Mouse (Mus musculus): Measurements from ENCODE around the gene Aars. TPM values are rescaled to one million over a fixed set of nuclear protein-coding genes. Genes with fewer than 3 reads are reported as not detected.

The Aars gene
- polyA plus RNA-seq, 1 experiment = 28.7 TPM

- WGBS = 36% methylated on average over 4 of the region's 4 CpGs
- no peaks in the 10 kb centered on the region for H3K4me1 ChIP-seq (ENCODE audit: control insufficient read depth, insufficient read depth, low read length)
Observed at GRCm38 (mm10) chr8:111029589-111029988, 3.4 kb upstream of the Aars start.

DNA sequence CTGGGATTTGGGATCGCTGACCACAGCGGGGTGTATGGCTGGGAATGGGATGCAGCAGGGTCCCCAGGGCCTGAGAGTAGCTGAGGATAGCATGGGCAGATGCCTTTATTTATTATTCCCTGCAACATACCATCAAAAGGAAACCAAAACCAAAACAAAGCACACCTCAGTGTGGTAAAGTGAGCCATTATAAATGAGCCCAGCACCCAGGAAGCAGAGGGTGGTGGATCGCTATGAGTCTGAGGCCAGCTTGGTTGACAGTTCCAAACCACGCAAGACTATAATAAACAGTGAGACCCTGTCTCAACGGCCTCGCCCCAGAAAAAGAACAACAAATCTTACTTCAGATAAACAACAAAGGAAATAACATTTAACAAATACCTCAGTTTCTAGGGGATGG lies 2.9 kb upstream of the Aars start:
- TF ChIP-seq CTCF (IDR thresholded peaks at IDR 0.05; ENCODE audit: insufficient read depth, low read length) (no peak), POLR2A (IDR thresholded peaks at IDR 0.05; ENCODE audit: borderline replicate concordance, extremely low read depth, low read depth, low read length) (no peak)
- no peak for DNase-seq
- Histone ChIP-seq H3K4me3 (replicated peaks; ENCODE audit: extremely low read depth, low read depth, low read length) (no peak overlapping the region), H3K4me1 (ENCODE audit: control insufficient read depth, insufficient read depth, low read length) (no peaks in the 10 kb centered on the region)
- 61% methylated on average over 6 of the region's 6 CpGs for WGBS

More at GRCm38 (mm10) chr8:111029589-111029988, 3.4 kb upstream of the Aars start:
- TF ChIP-seq CTCF (IDR thresholded peaks at IDR 0.05; ENCODE audit: insufficient read depth, low read length) (no peak), POLR2A (IDR thresholded peaks at IDR 0.05; ENCODE audit: borderline replicate concordance, extremely low read depth, low read depth, low read length) (no peak)
- DNase-seq = no peak
- no peak overlapping the region for H3K4me3 ChIP-seq (replicated peaks; ENCODE audit: extremely low read depth, low read depth, low read length)

DNA sequence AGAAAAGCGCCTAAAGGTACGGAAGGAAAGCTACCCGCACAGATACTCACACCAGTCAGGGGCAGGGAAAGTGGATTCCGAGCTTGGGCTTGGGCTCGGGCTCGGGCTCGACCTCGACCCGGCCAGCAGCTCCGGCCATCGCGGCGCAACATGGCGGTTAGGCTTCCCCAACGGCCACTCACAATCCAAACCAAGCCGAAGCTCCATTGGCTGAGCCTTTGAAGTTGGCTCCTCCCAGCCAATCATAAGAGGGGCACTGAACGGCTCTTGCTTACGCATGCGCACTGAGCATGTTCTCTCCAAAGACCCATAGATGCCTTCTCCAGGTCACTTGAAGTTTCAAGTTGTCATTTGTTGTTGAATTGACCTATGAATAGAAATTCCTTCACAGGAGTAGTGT lies 1.4 kb upstream of the Aars start, which contains the start of gene Ddx19b:
TSS of gene Ddx19b (minus strand) at position 180 of the 400 bp plus-strand sequence.
- peaks cover 3% of the 10 kb centered on the region; the same call in 1 of the 2 replicates for H3K4me1 ChIP-seq (ENCODE audit: control insufficient read depth, insufficient read depth, low read length)
- no peak for DNase-seq
- 93% methylated on average over 19 of the region's 19 CpGs for WGBS
- no peak within 1 kb of the TSS for H3K4me3 ChIP-seq (replicated peaks; ENCODE audit: extremely low read depth, low read depth, low read length)
- TF ChIP-seq CTCF (IDR thresholded peaks at IDR 0.05; ENCODE audit: insufficient read depth, low read length) (no peak), POLR2A (IDR thresholded peaks at IDR 0.05; ENCODE audit: borderline replicate concordance, extremely low read depth, low read depth, low read length) (no peak)

DNA sequence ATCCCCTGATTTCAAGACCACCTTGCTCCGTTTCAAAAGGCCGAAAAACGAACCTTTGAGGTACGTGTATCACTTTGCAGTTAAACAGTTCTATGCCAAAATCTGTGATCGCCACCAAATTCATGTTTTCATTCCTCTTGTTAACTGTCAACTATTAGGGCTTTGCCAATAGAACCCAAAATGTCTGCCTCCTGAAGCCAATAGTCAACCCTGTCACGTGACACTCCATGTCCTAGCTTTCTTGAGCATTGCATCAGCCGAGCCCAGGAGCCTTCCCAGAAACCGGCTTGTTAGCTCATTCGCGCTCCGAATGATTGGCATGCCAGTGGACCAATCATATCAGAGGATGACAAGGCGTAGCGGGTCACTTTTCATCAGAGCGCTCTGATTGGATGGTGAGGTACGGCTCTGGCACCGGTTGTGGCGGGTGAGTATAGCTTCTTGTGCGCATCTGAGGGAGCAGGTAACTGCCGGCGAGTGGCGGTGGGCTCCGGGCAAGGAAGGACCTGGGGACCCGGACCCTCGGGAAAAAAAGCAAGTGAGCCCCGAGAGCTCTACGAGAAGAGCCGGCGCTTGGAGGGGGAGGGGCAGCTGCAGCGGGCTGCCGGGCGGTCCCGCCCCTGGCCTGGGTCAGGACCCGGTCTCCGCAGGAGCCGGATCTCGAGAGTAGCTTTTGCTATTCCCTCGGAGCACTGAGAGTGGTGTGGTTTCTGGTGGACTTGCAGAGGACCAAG lies 705 bp downstream of the Aars start:
- peak overlapping the region; percentile 90 for H3K4me3 ChIP-seq (replicated peaks; ENCODE audit: extremely low read depth, low read depth, low read length)
- TF ChIP-seq POLR2A (IDR thresholded peaks at IDR 0.05; ENCODE audit: borderline replicate concordance, extremely low read depth, low read depth, low read length) = peak; percentile 67; the same call in 1 of the 2 replicates
- no peak for TF ChIP-seq CTCF (IDR thresholded peaks at IDR 0.05; ENCODE audit: insufficient read depth, low read length)
- peak; percentile 93 for DNase-seq
- H3K4me1 ChIP-seq (ENCODE audit: control insufficient read depth, insufficient read depth, low read length) = peaks cover 3% of the 10 kb centered on the region; the same call in 1 of the 2 replicates
- 7% methylated on average over 37 of the region's 37 CpGs for WGBS

- Histone ChIP-seq H3K4me3 (replicated peaks; ENCODE audit: extremely low read depth, low read depth, low read length) (peak overlapping the region; percentile 90), H3K4me1 (ENCODE audit: control insufficient read depth, insufficient read depth, low read length) (peaks cover 3% of the 10 kb centered on the region; the same call in 1 of the 2 replicates)
- no peak for DNase-seq
- TF ChIP-seq POLR2A (IDR thresholded peaks at IDR 0.05; ENCODE audit: borderline replicate concordance, extremely low read depth, low read depth, low read length) (no peak), CTCF (IDR thresholded peaks at IDR 0.05; ENCODE audit: insufficient read depth, low read length) (no peak)
- 15% methylated on average over 12 of the region's 12 CpGs for WGBS
Observed at GRCm38 (mm10) chr8:111034276-111034675, 1.3 kb downstream of the Aars start.

GRCm38 (mm10) chr8:111036591-111036990 lies 3.6 kb downstream of the Aars start:
- no peak for DNase-seq
- WGBS = 88% methylated on average over 15 of the region's 15 CpGs
- TF ChIP-seq POLR2A (IDR thresholded peaks at IDR 0.05; ENCODE audit: borderline replicate concordance, extremely low read depth, low read depth, low read length) (no peak), CTCF (IDR thresholded peaks at IDR 0.05; ENCODE audit: insufficient read depth, low read length) (no peak)
- Histone ChIP-seq H3K4me3 (replicated peaks; ENCODE audit: extremely low read depth, low read depth, low read length) (no peak overlapping the region), H3K4me1 (ENCODE audit: control insufficient read depth, insufficient read depth, low read length) (peaks cover 3% of the 10 kb centered on the region; the same call in 1 of the 2 replicates)

DNA sequence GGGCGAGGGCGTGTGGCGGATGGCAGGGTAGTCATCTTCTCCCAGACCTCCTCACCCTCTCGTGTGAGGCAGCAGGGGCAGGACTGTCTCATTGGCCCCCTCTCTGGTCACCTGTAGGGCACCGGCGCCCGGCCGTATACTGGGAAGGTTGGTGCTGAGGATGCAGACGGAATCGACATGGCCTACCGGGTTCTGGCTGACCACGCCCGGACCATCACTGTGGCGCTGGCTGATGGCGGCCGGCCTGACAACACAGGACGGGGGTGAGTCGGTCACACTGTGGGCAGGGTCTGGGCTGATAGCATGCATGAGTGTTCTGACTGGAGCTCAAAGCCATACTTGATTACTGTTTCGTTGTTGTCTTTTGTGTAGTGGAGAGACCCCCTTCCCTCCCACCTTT lies 9.6 kb downstream of the Aars start:
- TF ChIP-seq CTCF (IDR thresholded peaks at IDR 0.05; ENCODE audit: insufficient read depth, low read length) (no peak), POLR2A (IDR thresholded peaks at IDR 0.05; ENCODE audit: borderline replicate concordance, extremely low read depth, low read depth, low read length) (no peak)
- 96% methylated on average over 19 of the region's 19 CpGs for WGBS
- Histone ChIP-seq H3K4me3 (replicated peaks; ENCODE audit: extremely low read depth, low read depth, low read length) (no peak overlapping the region), H3K4me1 (ENCODE audit: control insufficient read depth, insufficient read depth, low read length) (no peaks in the 10 kb centered on the region)
- DNase-seq = no peak

DNA sequence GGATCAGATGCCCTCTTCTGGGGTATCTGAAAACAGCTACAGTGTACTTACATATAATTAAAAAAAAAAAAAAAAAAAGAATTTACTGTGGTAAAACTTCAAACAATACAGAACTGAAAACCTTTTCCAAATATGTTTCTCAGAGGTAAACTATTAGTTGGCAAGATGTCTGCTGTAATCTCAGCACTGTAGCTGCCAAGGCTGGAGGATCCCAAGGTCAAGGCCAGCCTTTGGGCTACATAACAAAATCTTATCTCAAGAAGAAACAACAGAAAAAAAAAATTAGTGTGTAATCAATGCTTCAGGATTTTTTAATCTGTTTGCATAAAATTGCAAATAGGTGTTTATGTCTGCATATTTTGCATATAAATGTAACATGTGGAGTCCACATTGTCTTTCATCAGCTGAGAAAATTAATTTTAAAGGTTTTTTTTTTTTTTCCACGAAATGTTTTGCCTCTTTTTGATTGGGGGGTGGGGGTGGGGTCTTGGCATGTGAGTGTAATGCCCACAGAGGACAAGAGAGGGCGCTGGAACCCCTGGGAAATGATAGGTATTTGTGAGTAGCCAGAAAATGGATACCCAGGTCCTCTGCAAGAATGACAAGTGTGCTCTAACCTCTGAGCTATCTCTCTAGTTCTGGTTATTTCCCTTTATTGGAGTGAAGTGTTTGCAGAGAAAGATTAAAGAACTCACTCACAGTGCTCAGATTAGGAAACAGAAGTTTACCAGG lies 11.2 kb downstream of the Aars start:
- TF ChIP-seq POLR2A (IDR thresholded peaks at IDR 0.05; ENCODE audit: borderline replicate concordance, extremely low read depth, low read depth, low read length) (no peak), CTCF (IDR thresholded peaks at IDR 0.05; ENCODE audit: insufficient read depth, low read length) (no peak)
- Histone ChIP-seq H3K4me1 (ENCODE audit: control insufficient read depth, insufficient read depth, low read length) (no peaks in the 10 kb centered on the region), H3K4me3 (replicated peaks; ENCODE audit: extremely low read depth, low read depth, low read length) (no peak overlapping the region)
- 43% methylated on average over 2 of the region's 2 CpGs for WGBS
- no peak for DNase-seq

- Histone ChIP-seq H3K4me3 (replicated peaks; ENCODE audit: extremely low read depth, low read depth, low read length) (no peak overlapping the region), H3K4me1 (ENCODE audit: control insufficient read depth, insufficient read depth, low read length) (no peaks in the 10 kb centered on the region)
- DNase-seq = no peak
- TF ChIP-seq CTCF (IDR thresholded peaks at IDR 0.05; ENCODE audit: insufficient read depth, low read length) = no peak
- TF ChIP-seq POLR2A (IDR thresholded peaks at IDR 0.05; ENCODE audit: borderline replicate concordance, extremely low read depth, low read depth, low read length) = no peak
- WGBS = 80% methylated on average over 2 of the region's 2 CpGs
Observed at GRCm38 (mm10) chr8:111048694-111049093, 15.8 kb downstream of the Aars start.

Data from lung, adult 2 months (tissue).